Mouse (Mus musculus) hematopoietic stem cell, adult 5-6 weeks (primary cell): ENCODE data around the gene Tmem44. TPM values are rescaled to one million over a fixed set of nuclear protein-coding genes. Genes with fewer than 3 reads are reported as not detected.
A peak's percentile ranks its signal among the peaks of the same experiment; 100 is the strongest.

Experiments used
- ATAC-seq, 2 experiments: fragments of 125-278 bp in 1 of 2; replicated peaks in 1 of 2; 2 replicates each; pipeline ENCODE4 v1.8.0; 2016 to 2017; ENCODE audit warnings: inconsistent platforms in 2 of 2, mild to moderate bottlenecking in 2 of 2, moderate number of reproducible peaks in 2 of 2, low read depth in 1 of 2, moderate TSS enrichment in 1 of 2; ENCODE audit not compliant: low FRiP score in 2 of 2, poor library complexity in 2 of 2, severe bottlenecking in 2 of 2, insufficient read depth in 1 of 2, low TSS enrichment in 1 of 2
- total RNA-seq: library from RNA; stranded (forward); fragments of 172-1452, 232-1000 nt; gene quantifications from 2 replicates; pipeline ENCODE4 v1.2.3, GENCODE M21; 2017

The Tmem44 gene
- 3.8 and 6.6 TPM in 2 replicates for total RNA-seq

- ATAC-seq, result peak; percentile 34 to 44; a peak in 3 of 4 replicates
These were observed at the start of gene Tmem44 for GRCm38 (mm10) chr16:30550748-30551192. Gene Tmem44 (minus strand): TSS chr16:30550842.

- peak; percentile 64 to 70 for ATAC-seq
These were observed 49.0 kb upstream of the Tmem44 start, which contains the start of gene Fam43a for GRCm38 (mm10) chr16:30599491-30600268. Gene Fam43a (plus strand): TSS chr16:30599723.

GRCm38 (mm10) chr16:30596959-30597681 is 46.5 kb upstream of the Tmem44 start:
- peak; percentile 49 to 54 for ATAC-seq

- no peak for ATAC-seq
These were observed 45.4 kb upstream of the Tmem44 start for GRCm38 (mm10) chr16:30595835-30596557.

- no peak for ATAC-seq
These were observed 44.7 kb upstream of the Tmem44 start for GRCm38 (mm10) chr16:30595356-30595755.

- ATAC-seq, result no peak
These were observed 41.3 kb upstream of the Tmem44 start for GRCm38 (mm10) chr16:30591990-30592389.

GRCm38 (mm10) chr16:30590264-30591209 is 39.9 kb upstream of the Tmem44 start:
- no peak for ATAC-seq

- peak; percentile 94 to 95 for ATAC-seq
These were observed 37.1 kb upstream of the Tmem44 start, which contains the start of gene Lsg1 for GRCm38 (mm10) chr16:30587494-30588327. Gene Lsg1 (minus strand): TSS chr16:30587592.

GRCm38 (mm10) chr16:30586935-30587493 is 36.4 kb upstream of the Tmem44 start:
- ATAC-seq, result no peak; a peak in 1 of 4 replicates

GRCm38 (mm10) chr16:30580765-30581164 is 30.1 kb upstream of the Tmem44 start:
- ATAC-seq, result no peak

GRCm38 (mm10) chr16:30576392-30576791 is 25.8 kb upstream of the Tmem44 start:
- ATAC-seq, result no peak

GRCm38 (mm10) chr16:30575815-30576214 is 25.2 kb upstream of the Tmem44 start:
- ATAC-seq, result peak in 1 of 2 experiments; percentile 32; a peak in 1 of 4 replicates

GRCm38 (mm10) chr16:30572239-30572638 is 21.6 kb upstream of the Tmem44 start:
- ATAC-seq, result no peak

- no peak; a peak in 1 of 4 replicates for ATAC-seq
These were observed 20.7 kb upstream of the Tmem44 start for GRCm38 (mm10) chr16:30571378-30571777.

- no peak for ATAC-seq
These were observed 19.5 kb upstream of the Tmem44 start for GRCm38 (mm10) chr16:30570173-30570572.

- no peak for ATAC-seq
These were observed 15.0 kb upstream of the Tmem44 start for GRCm38 (mm10) chr16:30565631-30566030.
